Mouse (Mus musculus): ENCODE data around the gene Rnf40.

DNA sequence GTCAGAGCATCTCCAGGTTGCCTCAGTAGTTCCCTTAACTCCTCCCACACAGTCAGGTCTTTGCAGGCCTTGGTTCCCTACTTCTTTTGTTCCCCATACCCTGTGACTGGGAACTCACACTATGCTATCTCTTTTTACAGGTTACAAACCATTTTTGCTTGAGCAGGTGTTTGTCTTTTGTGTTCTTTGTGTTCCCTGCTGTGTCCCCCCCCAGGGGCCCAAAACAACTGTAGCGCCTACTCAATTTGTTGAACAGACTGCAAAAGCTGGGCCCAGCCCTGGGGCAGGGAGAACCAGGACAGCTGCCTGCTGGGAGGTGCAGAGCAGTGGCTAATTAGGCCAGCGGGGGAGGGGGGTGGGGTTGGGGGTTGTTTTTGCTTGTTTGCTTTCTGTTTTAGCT is 29.4 kb downstream of the Rnf40 start:
- no peak for TF ChIP-seq CTCF (IDR thresholded peaks at IDR 0.05; ENCODE audit: low read depth)
- no peak for TF ChIP-seq EP300 (optimal IDR thresholded peaks at IDR 0.05)
